Mouse (Mus musculus) adipocyte (in vitro differentiated cells): ENCODE results near the gene Fcho1.
"Not testable (repeated sequence)": the region's sequence is repeated elsewhere in the genome, so short reads cannot be mapped to it uniquely, and the experiment has no call there.

Source experiments
- DNase-seq: peaks from one replicate; pipeline ENCODE4 v3.0.0-alpha.2; 2016; ENCODE audit warnings: low spot score

Fcho1 gene

GRCm38 (mm10) chr8:71725122-71725924, at the start of gene Fcho1:
TSS of gene Fcho1 (minus strand) at chr8:71725716.
- no peak for DNase-seq

DNA sequence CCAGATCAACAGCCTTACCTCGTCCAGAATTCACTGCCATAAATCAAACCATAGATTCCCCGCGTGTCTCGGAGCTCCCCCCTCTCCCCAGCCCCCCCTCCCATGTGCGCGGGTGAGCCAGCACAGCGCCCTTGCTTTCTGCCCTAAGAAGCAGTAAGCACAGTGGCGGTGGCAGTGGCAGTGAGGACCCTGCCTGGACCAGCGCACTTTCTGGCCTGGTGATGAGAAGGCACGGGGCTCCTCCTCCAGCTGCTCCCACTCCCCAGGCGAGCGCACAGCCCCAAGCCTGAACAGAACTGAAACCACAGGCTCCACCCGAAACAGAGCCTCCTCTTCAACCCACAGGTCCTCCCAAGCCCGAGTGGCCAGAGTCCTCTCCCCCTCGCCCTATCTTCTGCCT, 45.8 kb upstream of the Fcho1 start:
- DNase-seq = no peak

GRCm38 (mm10) chr8:71758816-71759215, 33.3 kb upstream of the Fcho1 start:
- no peak for DNase-seq

GRCm38 (mm10) chr8:71752881-71753552, 27.5 kb upstream of the Fcho1 start:
- not testable (repeated sequence) for DNase-seq

DNA sequence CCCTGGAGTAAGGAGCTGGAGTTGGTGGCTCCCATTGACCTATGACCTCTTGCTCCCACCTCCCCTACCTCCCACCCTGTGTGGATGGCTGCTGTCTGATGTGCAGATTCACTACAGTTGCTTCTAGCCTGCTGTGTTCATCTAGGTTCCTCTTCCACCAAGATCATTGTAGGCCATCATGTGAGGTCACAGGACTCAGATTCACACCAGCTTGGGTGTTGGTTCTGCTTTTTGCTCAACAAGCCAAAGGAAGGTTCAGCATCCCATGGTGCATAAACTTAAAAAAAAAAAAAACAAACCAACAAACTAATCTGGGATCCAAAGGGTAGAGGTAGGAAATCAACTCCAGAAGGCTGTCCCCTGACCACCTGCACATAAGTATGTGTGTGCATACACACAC, 26.7 kb upstream of the Fcho1 start:
- not testable (repeated sequence) for DNase-seq

DNA sequence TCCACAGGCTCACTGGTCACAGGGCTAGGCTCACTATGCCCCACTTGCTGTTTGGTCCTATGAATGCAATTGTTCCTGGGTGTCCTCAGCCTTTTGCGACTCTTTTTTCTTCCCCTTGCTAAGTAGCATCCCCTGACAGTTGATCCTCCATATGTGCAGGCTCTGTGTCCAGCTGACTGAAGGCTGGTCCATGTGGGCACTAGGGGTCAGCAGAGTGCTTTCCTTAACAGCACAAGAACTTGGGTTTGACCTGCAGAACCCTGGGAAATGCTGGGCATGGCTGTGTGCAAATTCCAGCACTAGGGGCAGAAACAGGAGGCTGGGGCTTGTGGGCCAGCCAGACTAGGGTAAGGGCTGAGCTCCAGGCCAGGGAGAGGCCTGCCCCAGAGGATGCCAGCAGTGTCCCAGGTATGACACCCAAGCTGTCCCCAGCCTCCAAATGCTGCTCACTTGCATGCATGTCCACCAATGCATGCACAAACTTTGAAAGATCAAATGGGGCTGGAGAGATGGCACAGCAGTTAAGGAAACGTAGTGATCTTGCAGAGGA, 25.9 kb upstream of the Fcho1 start:
- peak; percentile 58 for DNase-seq

DNA sequence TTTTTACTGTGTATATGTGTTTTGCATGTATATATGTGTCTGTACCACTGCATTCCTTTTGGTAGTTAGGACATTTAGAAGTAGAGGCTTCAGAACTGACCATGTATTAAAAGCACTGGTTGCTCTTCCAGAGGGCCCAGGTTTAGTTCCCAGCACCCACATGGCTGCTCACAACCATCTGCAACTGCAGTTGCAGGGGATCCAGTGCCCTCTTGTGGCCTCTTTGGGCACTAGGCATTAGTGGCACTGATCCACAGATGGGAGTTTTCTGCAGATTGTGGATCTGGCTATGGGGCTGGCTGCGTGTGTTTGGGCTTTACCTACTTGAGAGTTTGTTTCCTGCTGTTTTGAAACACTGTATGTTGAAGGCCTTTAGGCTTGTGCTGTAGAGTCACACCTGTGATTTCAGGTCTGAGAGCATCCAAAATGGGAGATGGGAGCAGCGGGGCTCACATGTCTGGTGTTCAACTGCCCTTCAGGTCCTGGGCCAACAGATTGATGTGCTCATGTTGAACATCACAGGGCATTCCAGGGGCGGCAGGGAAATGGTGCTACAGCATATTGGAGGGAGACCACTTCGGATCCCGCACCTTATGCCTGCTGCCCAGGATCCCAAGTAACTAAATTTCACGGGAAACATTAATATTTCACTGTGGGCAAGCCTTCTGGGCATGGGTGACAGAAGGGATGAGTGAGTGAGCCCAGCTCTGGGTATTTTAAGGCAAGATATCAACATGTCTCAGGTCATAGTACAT, 24.0 kb upstream of the Fcho1 start:
- DNase-seq = not testable (repeated sequence)

DNA sequence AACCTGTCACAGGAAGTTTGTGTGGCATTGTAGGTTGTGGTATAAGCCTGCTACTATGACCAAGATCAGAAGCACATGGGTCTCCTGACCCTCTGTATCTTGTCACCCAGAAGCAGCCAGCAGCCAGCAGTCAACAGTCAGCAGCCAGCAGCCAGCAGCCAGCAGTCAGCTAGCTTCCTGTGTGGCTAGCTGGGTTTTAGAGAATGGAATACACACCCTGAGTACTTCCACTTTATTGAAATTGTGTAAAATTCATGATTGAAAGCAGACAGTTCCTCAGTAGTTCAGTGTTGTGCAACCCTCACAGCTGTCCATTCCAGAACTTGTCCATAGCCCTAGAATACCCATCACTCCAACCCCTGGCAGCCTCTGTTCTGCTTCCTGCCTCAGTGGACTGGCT, 21.6 kb upstream of the Fcho1 start:
- DNase-seq = not testable (repeated sequence)

DNA sequence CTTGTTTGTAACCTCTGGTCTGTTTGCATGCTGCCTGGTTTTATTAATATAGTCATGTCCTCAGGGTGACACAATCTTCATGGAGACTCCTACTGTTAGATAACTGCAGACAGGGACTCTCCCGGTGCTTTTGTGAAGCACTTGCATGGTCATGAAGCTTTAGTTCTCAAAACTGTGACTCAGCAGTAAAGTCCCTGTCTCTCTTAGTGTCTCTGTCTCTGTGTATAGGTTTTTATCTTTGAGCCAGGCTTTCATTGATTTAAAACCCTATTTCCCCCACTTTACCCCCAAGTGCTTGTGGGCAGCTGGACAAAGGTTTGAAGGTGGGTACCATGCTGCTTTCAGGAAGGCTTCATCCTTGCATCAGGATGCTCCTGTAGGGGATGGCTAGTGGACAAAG, 19.8 kb upstream of the Fcho1 start:
- no peak for DNase-seq

DNA sequence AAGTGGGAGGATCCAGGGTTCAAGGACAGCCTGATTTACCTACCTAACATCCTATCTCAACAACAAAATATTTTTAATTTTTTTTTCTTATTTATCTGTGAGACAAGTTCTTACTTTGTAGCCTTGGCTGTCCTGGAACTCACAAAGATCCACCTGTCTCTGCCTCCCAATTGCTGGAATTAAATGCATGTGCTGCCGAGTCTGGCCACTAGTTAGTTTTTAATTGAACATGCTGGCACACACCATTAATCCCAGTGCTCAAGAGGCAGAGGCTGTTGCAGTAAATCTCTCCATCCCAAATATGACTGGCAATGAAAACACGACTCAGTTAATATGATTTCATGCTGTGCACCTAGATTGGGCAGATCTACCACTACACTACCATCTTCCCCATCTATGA, 17.3 kb upstream of the Fcho1 start:
- no peak for DNase-seq

DNA sequence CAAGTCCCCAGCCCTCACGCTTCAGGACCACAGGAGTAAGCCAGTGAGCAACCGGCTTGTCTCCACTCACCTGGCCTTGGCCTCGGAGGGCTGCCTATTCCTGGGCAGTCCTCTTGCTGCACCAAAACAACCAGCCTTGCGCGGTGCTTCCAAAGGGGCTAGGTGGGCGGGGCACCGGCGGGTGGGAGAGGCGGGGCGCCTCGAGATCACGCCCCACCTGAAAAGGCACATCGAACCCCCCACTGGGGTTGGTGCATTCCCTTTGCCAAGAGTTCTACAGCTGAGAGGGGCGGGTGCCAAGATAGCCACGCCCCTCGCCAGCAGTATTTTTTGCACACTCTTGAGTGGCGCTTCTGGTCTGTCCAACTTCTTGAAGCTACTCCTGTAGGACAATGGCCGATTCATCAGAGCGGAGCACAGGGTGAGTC, 16.2 kb upstream of the Fcho1 start:
- DNase-seq = no peak

DNA sequence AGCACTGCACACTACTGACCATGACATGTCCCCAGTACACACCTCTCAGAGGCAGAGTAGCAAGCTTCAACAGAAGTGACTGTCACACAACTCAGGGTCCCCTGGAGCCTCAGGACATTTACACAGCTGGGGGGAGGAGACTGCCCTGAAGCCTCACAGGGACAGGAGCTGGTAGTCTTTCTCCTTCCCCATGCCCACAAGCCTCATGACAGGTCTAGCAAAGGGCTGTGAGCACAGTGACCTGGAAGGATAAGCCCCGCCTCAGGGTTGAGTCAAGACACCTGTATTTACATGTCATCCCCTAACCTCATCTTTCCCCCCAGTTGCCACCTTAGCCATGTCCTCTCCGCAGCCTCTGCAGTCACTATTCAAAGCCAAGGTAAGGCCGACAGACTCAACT, 15.7 kb upstream of the Fcho1 start:
- DNase-seq = no peak

GRCm38 (mm10) chr8:71738316-71738715, 12.8 kb upstream of the Fcho1 start:
- not testable (repeated sequence) for DNase-seq

- peak; percentile 22 for DNase-seq
Measured at GRCm38 (mm10) chr8:71731652-71732230, 6.2 kb upstream of the Fcho1 start.

- DNase-seq = no peak
Measured at GRCm38 (mm10) chr8:71728826-71729620, 3.5 kb upstream of the Fcho1 start.

DNA sequence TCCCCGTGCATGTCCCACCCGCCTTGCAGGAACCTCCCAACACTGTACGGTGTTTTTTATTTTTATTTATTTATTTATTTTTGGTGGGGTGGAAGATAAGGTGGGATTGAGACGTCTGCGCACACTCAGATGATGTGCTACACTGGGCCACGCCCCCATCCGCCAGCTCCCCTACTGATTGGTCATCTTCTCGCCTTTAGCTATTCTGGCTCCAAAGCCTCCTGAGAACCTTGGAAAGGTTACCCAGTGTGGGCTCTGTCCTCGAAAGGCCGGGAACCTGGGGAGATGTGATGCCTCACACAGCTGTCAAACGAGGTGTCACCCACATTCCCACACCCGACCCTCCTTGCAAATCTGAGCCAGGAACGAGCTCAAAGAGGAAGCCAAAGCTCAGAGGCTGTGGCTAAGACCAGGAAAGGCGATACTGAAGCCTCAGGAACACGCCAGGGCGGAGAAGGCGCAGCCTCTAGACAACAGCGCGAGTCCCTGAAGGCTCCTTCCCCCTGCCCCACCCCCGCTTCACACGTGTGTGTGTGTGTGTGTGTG, 2.8 kb upstream of the Fcho1 start:
- no peak for DNase-seq

DNA sequence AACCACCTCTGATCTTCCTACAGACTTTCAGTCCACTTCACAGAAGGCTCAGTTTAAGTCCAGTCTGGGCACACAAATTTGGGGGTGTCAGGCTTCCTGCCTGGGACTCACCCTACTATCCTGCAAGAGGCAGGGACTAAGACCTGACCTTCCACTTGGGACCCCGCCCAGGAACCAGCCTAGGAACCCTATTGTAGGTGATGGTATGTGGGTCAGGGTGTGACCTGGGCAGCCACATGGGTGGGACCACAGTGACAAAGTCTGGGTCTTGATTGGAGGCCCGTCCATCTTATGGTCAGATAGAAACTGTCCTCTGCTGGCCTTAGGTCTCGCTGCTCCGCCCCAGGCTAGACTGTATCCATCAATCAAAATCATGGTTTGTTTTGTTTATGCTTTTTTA, 1.1 kb downstream of the Fcho1 start:
- DNase-seq = no peak

DNA sequence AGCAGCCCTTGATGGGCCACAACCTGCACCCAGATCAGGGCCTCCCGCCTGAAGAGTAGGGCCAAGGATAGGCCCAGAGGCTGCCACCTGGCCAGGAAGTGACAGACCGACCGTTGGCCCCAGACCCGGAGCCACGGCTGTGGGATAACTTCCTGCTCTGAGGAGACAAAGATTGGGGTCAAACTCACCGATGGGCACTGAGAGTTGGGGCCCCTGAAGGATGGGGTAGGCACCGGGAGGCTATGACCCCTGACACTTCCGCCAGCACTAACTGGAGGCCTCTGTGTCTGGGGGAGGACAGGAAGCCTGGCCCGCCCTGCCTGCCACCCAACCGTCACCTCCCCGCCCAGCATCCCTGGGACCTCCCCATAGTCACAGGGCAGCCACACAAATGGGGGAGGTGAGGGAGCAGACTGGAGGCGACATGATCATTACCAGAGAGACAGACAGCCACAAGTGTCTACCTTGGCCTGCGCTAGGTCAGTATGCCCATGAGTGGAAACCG, 2.4 kb downstream of the Fcho1 start:
- no peak for DNase-seq

DNA sequence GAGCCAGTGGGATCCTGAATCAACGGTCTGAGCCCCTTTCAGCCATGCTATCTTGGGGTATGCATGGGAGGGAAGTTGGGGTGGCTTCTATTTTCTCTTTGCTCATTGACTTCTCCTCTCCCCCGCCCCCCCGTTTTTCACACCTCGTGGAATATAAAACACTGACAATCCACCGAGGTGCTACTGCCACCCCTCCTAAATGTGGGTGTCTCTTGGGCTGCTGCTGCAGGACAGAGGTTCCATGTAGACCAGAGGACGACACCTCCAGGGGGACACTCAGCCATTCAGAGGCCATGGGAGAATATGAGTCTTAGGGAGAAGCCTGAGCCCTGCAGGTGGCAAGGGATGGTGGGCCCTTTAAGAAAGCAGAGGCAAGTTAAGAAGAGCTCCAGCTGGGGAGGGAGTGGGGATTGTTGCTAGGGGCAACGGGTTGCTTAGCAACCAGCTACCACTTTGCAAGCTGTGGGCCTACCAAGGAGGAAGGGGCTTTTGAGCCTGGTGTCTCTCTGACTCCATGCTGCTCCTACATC, 5.5 kb downstream of the Fcho1 start:
- no peak for DNase-seq

GRCm38 (mm10) chr8:71719218-71719617, 6.3 kb downstream of the Fcho1 start:
- DNase-seq = no peak

- DNase-seq = no peak
Measured at GRCm38 (mm10) chr8:71718252-71718651, 7.3 kb downstream of the Fcho1 start.
